Mouse (Mus musculus) midbrain, embryonic 11.5 days (tissue): ENCODE results near the gene Prkar2a. TPM values are rescaled to one million over a fixed set of nuclear protein-coding genes. Genes with fewer than 3 reads are reported as not detected.
A peak's percentile ranks its signal among the peaks of the same experiment; 100 is the strongest.
"Not testable (repeated sequence)": the region's sequence is repeated elsewhere in the genome, so short reads cannot be mapped to it uniquely, and the experiment has no call there.

Source experiments
- ATAC-seq: fragments of 200-750 bp; cut with Nextera tagmentation; 2 replicates; pipeline ENCODE4 v1.8.0; 2017; ENCODE audit warnings: moderate TSS enrichment, moderate library complexity; ENCODE audit not compliant: low FRiP score
- DNase-seq: peaks from one replicate; pipeline ENCODE4 v3.0.0; 2015; ENCODE audit warnings: low spot score; ENCODE audit errors: missing footprints
- H3K27ac ChIP-seq: fragments of 300-500 bp; sonication (generic); 2 replicates; pipeline ENCODE4 v1.5.1; 2014; ENCODE audit warnings: low read depth, low read length
- H3K27me3 ChIP-seq: fragments of 300-500 bp; sonication (generic); 2 replicates; pipeline ENCODE4 v1.6.1; 2014; ENCODE audit warnings: mild to moderate bottlenecking, low read length, moderate library complexity, mixed read lengths; ENCODE audit not compliant: control insufficient read depth, insufficient read depth
- H3K36me3 ChIP-seq: fragments of 300-500 bp; sonication (generic); 2 replicates; pipeline ENCODE4 v1.6.1; 2014; ENCODE audit warnings: mild to moderate bottlenecking, low read length, moderate library complexity, mixed read lengths; ENCODE audit not compliant: control insufficient read depth, insufficient read depth
- H3K4me1 ChIP-seq: fragments of 300-500 bp; sonication (generic); 2 replicates; pipeline ENCODE4 v1.6.1; 2014; ENCODE audit warnings: low read length; ENCODE audit not compliant: control insufficient read depth, insufficient read depth
- H3K4me2 ChIP-seq: fragments of 300-500 bp; sonication (generic); 2 replicates; pipeline ENCODE4 v1.6.1; 2014; ENCODE audit warnings: mild to moderate bottlenecking, moderate library complexity
- H3K4me3 ChIP-seq: fragments of 300-500 bp; sonication (generic); 2 replicates; pipeline ENCODE4 v1.5.1; 2014; ENCODE audit warnings: low read depth, low read length
- H3K9ac ChIP-seq: fragments of 300-500 bp; sonication (generic); 2 replicates; pipeline ENCODE4 v1.6.1; 2014; ENCODE audit warnings: low read length
- H3K9me3 ChIP-seq: fragments of 300-500 bp; sonication (generic); 2 replicates; pipeline ENCODE4 v1.6.1; 2016; ENCODE audit warnings: low read length; ENCODE audit not compliant: control insufficient read depth
- WGBS: fragments of 180-500 bp; shearing (Covaris S2); extraction: QIAGEN DNeasy Blood & Tissue Kit; methylation state at CpG from one replicate; pipeline ENCODE4 v1.1.7; 2014; 5-methylcytosine and 5-hydroxymethylcytosine counted together
- polyA plus RNA-seq: library from polyadenylated mRNA; unstranded; fragments of >200 nt; fragmentation: Nextera tagmentation; extraction: Ambion mirVana; gene quantifications from 2 replicates; pipeline ENCODE4 v1.2.1, GENCODE M21; 2014

Gene Prkar2a
- 58.0 and 58.2 TPM in 2 replicates for polyA plus RNA-seq

- no peak within 1 kb of the TSS for H3K4me3 ChIP-seq
- no peaks in the 10 kb centered on the region for H3K36me3 ChIP-seq
- H3K9me3 ChIP-seq = no peaks in the 10 kb centered on the region
- ATAC-seq (peak; percentile 12; the same call in 1 of the 2 replicates), DNase-seq (peak; percentile 92)
- 25% methylated on average over 1 of the region's 1 CpGs for WGBS
- peaks cover 43% of the 10 kb centered on the region for H3K4me1 ChIP-seq
- H3K27me3 ChIP-seq = peaks cover 7% of the 10 kb centered on the region; the same call in 1 of the 2 replicates
- H3K9ac ChIP-seq = peak within 1 kb of the TSS; percentile 11; the same call in 1 of the 2 replicates
- H3K4me2 ChIP-seq = no peak within 1 kb of the TSS
- peak within 1 kb of the TSS; percentile 46 for H3K27ac ChIP-seq
These were observed at the start of gene Prkar2a for GRCm38 (mm10) chr9:108689106-108689505. Prkar2a (plus strand) TSS chr9:108689314.

DNA sequence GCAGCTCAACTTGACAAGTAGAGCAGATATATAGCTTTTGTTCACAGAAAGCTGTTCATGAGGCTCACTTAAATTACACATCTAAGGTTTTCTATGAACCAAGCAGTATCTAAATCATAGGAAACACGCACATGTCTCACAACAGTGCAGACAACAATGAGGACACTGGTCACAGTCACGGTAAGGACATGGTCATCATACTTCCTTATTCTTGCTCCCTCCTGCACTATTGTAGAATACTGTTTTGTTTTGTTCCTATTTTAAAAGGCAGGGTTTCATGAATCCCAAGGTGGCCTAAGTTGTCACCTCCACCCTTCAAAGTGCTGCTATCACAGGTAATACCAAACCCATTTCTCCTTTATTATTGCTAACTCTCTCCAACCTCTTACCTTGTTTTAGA is 49.3 kb upstream of the Prkar2a start:
- Histone ChIP-seq H3K4me1 (no peaks in the 10 kb centered on the region), H3K27ac (no peak overlapping the region), H3K36me3 (peaks cover 3% of the 10 kb centered on the region; the same call in 1 of the 2 replicates), H3K27me3 (no peaks in the 10 kb centered on the region), H3K9ac (no peak overlapping the region), H3K9me3 (no peaks in the 10 kb centered on the region), H3K4me2 (no peak overlapping the region), H3K4me3 (no peak overlapping the region)
- no peak for ATAC-seq
- no peak for DNase-seq
- 96% methylated on average over 2 of the region's 2 CpGs for WGBS

GRCm38 (mm10) chr9:108648166-108648565 is 40.9 kb upstream of the Prkar2a start:
- Histone ChIP-seq H3K27me3 (no peaks in the 10 kb centered on the region), H3K27ac (no peak overlapping the region), H3K9me3 (no peaks in the 10 kb centered on the region), H3K4me1 (peaks cover 12% of the 10 kb centered on the region), H3K9ac (peak overlapping the region; percentile 85), H3K36me3 (no peaks in the 10 kb centered on the region), H3K4me2 (peak overlapping the region; percentile 92), H3K4me3 (peak overlapping the region; percentile 94)
- DNase-seq (peak; percentile 81), ATAC-seq (no peak)
- 49% methylated on average over 10 of the region's 10 CpGs for WGBS

- no peaks in the 10 kb centered on the region for H3K36me3 ChIP-seq
- peak within 1 kb of the TSS; percentile 94 for H3K4me3 ChIP-seq
- no peaks in the 10 kb centered on the region for H3K9me3 ChIP-seq
- peaks cover 12% of the 10 kb centered on the region for H3K4me1 ChIP-seq
- no peaks in the 10 kb centered on the region for H3K27me3 ChIP-seq
- peak within 1 kb of the TSS; percentile 42; the same call in 1 of the 2 replicates for H3K27ac ChIP-seq
- WGBS = under 1% methylated on average over 96 of the region's 112 CpGs
- peak within 1 kb of the TSS; percentile 85 for H3K9ac ChIP-seq
- ATAC-seq = peak; percentile 97
- DNase-seq = peak; percentile 99
- peak within 1 kb of the TSS; percentile 92 for H3K4me2 ChIP-seq
These were observed 40.2 kb upstream of the Prkar2a start, which contains the start of gene Arih2 for GRCm38 (mm10) chr9:108648611-108649560. Arih2 (minus strand) TSS chr9:108649386.

DNA sequence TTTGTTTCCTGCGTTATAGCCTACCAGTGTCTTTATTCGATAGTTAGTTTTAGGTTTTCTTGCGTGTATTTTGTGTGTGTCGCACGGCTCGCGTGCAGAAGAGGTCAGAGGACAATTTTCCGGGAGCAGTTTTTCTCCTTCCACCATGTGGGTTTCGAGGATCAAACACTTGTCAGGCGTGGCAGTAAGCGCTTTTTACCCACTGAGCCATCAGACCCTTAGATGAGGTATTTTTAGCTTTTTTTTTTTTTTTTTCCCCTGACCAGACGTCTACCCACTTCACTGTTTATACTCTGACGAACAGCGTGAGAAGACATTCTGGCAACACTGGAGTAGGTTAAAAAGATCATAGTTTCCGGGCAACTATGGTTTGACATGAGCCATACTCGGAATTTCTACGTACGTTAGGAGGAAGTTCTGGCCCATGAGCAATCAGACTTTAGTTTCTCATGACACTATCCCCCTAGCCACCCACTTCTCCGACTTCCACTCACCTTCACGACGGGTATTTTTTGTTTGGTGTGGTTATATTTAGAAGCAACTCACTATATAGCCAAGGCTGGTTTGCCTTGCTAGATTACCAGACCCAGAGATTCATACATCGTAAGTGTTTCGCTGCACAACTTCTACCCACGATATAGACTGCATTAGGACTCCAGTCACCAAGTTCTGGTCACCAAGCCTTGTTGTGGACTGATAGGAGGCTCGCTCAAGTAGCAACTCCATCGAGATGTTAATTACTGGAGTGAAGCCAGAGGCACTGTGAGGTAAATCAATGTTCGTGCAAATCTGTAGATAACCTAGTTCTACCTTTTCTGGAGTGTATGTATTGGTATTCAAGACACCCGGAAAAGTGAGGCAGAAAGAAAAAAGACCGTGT is 39.3 kb upstream of the Prkar2a start:
- peak overlapping the region; percentile 94 for H3K4me3 ChIP-seq
- WGBS = 37% methylated on average over 29 of the region's 29 CpGs
- H3K27me3 ChIP-seq = no peaks in the 10 kb centered on the region
- DNase-seq (no peak), ATAC-seq (peak; percentile 33)
- H3K4me2 ChIP-seq = peak overlapping the region; percentile 66
- no peak overlapping the region for H3K27ac ChIP-seq
- peak overlapping the region; percentile 85 for H3K9ac ChIP-seq
- no peaks in the 10 kb centered on the region for H3K9me3 ChIP-seq
- no peaks in the 10 kb centered on the region for H3K36me3 ChIP-seq
- H3K4me1 ChIP-seq = peaks cover 12% of the 10 kb centered on the region

GRCm38 (mm10) chr9:108654566-108655464 is 34.3 kb upstream of the Prkar2a start:
- no peaks in the 10 kb centered on the region for H3K36me3 ChIP-seq
- H3K9me3 ChIP-seq = no peaks in the 10 kb centered on the region
- ATAC-seq (no peak), DNase-seq (no peak)
- 80% methylated on average over 10 of the region's 10 CpGs for WGBS
- H3K27ac ChIP-seq = no peak overlapping the region
- H3K27me3 ChIP-seq = no peaks in the 10 kb centered on the region
- no peak overlapping the region for H3K4me3 ChIP-seq
- H3K4me1 ChIP-seq = peaks cover 4% of the 10 kb centered on the region
- H3K4me2 ChIP-seq = no peak overlapping the region
- H3K9ac ChIP-seq = no peak overlapping the region

DNA sequence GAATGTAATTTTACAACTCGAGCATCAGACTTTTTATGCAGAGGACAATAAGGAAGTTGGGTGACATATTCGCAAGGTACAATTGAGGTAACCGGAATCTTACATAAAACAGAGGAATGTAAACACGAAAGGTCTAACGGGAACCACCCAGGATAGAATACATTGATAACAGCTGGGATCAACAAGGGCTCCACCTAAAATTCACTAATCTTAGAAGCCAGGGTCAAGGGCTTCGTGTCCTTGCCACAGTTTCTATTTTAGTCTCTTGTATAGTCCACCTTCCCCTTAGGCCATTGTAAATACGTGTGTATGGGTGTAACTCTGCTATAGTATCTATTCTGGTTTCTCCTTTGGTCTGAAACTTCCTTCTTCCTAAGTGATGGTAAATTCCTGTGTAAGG is 33.2 kb upstream of the Prkar2a start:
- not testable (repeated sequence) for H3K27ac ChIP-seq, H3K9me3 ChIP-seq, H3K36me3 ChIP-seq, DNase-seq, H3K4me1 ChIP-seq, H3K27me3 ChIP-seq, H3K9ac ChIP-seq, H3K4me2 ChIP-seq, ATAC-seq, H3K4me3 ChIP-seq
- 86% methylated on average over 7 of the region's 7 CpGs for WGBS
